Mouse (Mus musculus) hindbrain, embryonic 10.5 days (tissue): ENCODE measurements around the gene Rnf225. TPM values are rescaled to one million over a fixed set of nuclear protein-coding genes. Genes with fewer than 3 reads are reported as not detected.

Source experiments
- DNase-seq: peaks from one replicate; pipeline ENCODE4 v3.0.0-alpha.2; 2017; ENCODE audit warnings: low spot score
- H3K27ac ChIP-seq: fragments of 300-500 bp; sonication (generic); 2 replicates; pipeline ENCODE4 v1.5.1; 2016; ENCODE audit warnings: mild to moderate bottlenecking, moderate library complexity
- H3K27me3 ChIP-seq: fragments of 300-500 bp; sonication (generic); 2 replicates; pipeline ENCODE4 v1.6.1; 2016; ENCODE audit warnings: mild to moderate bottlenecking; ENCODE audit not compliant: poor library complexity, insufficient read depth, severe bottlenecking
- H3K36me3 ChIP-seq: fragments of 300-500 bp; sonication (generic); 2 replicates; pipeline ENCODE4 v1.6.1; 2016; ENCODE audit warnings: mild to moderate bottlenecking, moderate library complexity
- H3K4me1 ChIP-seq: fragments of 300-500 bp; sonication (generic); replicated peaks from 2 replicates; pipeline ENCODE4 v1.6.1; 2016; ENCODE audit warnings: mild to moderate bottlenecking
- H3K4me3 ChIP-seq: fragments of 300-500 bp; sonication (generic); 2 replicates; pipeline ENCODE4 v1.5.1; 2016; ENCODE audit warnings: mild to moderate bottlenecking, moderate library complexity
- H3K9me3 ChIP-seq: fragments of 300-500 bp; sonication (generic); 2 replicates; pipeline ENCODE4 v1.6.1; 2016; ENCODE audit warnings: mild to moderate bottlenecking, moderate library complexity
- WGBS: fragments of 180-500 bp; shearing (Covaris S2); methylation state at CpG from one replicate; pipeline ENCODE4 v1.1.7; 2016; 5-methylcytosine and 5-hydroxymethylcytosine counted together
- polyA plus RNA-seq: library from polyadenylated mRNA; unstranded; fragments of >200 nt; fragmentation: Nextera tagmentation; extraction: Ambion mirVana; gene quantifications from 2 replicates; pipeline ENCODE4 v1.2.1, GENCODE M21; 2016

Gene Rnf225
- polyA plus RNA-seq, 1 experiment from 2014 or later: 0.77 TPM

DNA sequence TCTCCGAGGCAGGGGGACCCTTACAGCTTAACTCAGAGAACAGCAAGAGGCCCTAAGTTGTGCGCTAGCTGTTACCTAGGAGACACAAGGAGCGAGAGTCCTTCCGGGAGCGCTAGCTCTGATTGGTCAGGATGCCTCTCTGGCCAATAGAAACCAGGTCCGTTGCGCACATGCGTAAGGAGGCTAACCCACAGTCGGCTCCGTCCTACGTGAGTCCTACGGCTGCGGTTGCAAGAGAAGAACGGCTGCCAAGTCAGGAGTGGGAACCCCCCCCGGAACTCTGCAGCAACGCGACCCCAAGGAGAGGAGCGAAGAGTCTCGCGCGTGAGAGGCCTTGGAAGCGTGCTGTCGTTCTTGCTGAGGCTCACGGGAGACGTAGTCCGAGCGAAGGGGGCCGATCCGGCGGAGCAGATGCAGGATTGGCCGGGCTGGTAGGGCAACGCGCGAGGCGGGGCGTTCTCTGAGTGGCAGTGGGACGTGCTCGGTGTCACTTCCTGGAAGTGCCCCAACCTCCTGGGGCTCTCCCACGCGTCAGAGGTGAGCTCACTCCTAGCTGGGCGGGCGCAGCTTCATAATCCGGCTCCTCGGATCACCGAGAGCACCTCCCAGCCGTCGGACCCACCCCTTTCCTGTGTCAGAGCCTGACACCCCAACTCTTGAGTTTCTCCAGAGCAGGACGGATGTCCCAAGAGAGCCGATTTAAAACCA is 50.6 kb downstream of the Rnf225 start, which contains the start of gene Zfp446:
Gene Zfp446, plus strand, starts transcription at position 167 of the 708 bp plus-strand sequence.
- no peaks in the 10 kb centered on the region for H3K27me3 ChIP-seq
- H3K27ac ChIP-seq: peak within 1 kb of the TSS; percentile 97
- under 1% methylated on average over 49 of the region's 49 CpGs for WGBS
- peaks cover 21% of the 10 kb centered on the region for H3K4me1 ChIP-seq
- DNase-seq: peak; percentile 98
- H3K9me3 ChIP-seq: no peaks in the 10 kb centered on the region
- peak within 1 kb of the TSS; percentile 77 for H3K4me3 ChIP-seq
- peaks cover 17% of the 10 kb centered on the region for H3K36me3 ChIP-seq

DNA sequence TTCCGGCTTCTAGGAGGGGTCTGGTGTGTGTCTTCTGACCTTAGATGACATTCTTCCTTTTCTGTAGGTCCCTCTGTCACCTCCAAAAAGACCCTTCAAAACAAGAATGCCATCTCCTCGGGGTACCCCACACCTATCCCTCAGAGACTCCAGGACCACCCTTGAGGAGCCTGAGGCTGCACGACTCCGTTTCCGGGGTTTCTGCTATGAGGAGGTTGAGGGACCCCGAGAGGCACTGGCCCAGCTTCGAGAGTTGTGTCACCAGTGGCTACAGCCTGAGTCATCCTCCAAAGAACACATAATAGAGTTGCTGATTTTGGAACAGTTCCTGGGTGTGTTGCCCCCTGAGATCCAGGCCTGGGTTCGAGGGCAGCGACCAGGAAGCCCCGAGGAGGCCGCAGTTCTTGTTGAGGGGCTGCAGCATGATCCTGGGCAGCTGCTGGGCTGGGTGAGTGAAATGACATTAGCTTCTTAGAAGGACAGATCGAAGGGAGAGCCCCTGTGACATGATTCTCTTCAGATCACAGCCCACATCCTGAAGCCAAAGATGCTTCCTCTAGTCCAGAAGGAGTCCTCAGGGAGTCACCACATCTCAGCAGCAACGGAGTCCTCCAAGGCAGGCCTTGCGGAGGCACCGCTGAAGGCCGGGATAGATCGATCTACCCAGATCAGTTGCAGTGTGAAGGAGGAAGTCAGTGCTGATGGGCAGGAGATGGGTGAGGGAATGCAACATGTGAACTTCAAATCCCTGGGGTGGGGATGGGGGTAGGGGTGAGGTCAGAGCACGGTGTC is 51.9 kb downstream of the Rnf225 start:
- DNase-seq: no peak
- H3K36me3 ChIP-seq: peaks cover 15% of the 10 kb centered on the region
- no peaks in the 10 kb centered on the region for H3K27me3 ChIP-seq
- 88% methylated on average over 18 of the region's 18 CpGs for WGBS
- H3K4me1 ChIP-seq: peaks cover 21% of the 10 kb centered on the region
- H3K9me3 ChIP-seq: no peaks in the 10 kb centered on the region
- H3K27ac ChIP-seq: peak overlapping the region; percentile 97
- peak overlapping the region; percentile 77 for H3K4me3 ChIP-seq

DNA sequence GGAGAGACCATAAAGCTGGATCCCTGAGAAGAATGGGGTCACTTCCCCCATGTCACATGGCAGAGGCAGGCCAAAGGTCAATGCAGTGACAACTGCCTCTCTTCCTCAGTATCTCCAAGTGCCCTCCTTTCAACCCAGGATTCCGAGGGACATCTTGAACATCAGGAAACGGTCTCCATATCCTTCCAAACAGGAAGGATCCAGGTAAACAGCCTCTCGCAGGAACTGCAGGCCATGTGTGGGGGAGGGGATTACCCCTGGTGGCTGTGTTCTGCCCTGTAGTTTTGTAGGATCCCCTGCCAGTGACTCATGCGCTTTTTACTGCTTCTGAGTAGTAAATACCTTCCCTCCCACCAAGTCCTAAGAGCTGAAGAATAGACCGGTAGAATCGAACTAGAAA is 52.6 kb downstream of the Rnf225 start:
- no peak for DNase-seq
- Histone ChIP-seq H3K27ac (no peak overlapping the region), H3K4me1 (peaks cover 21% of the 10 kb centered on the region), H3K27me3 (no peaks in the 10 kb centered on the region), H3K36me3 (peaks cover 15% of the 10 kb centered on the region), H3K4me3 (no peak overlapping the region), H3K9me3 (no peaks in the 10 kb centered on the region)
- 84% methylated on average over 6 of the region's 6 CpGs for WGBS

DNA sequence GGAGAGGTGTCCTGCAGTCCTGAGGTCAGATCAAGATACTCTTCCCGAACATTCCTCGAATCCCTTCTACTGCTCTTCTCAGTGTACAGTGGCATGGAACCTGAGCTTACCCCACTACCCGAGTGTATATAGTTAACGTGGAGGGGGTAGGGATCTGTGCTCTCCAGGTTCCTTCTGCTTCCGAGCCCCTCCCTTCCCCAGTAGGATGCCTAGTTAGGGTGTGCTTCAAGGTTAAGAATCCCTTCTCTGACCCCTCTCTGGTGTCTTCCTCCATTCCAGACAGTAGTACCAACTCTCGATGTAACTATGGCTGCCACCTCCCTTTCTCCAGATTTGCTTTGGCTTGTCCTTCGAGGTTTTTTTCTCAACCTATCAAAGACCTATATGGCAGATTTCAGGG is 53.1 kb downstream of the Rnf225 start:
- 88% methylated on average over 7 of the region's 7 CpGs for WGBS
- H3K27ac ChIP-seq: no peak overlapping the region
- H3K4me1 ChIP-seq: peaks cover 21% of the 10 kb centered on the region
- no peak overlapping the region for H3K4me3 ChIP-seq
- peaks cover 15% of the 10 kb centered on the region for H3K36me3 ChIP-seq
- DNase-seq: no peak
- no peaks in the 10 kb centered on the region for H3K9me3 ChIP-seq
- no peaks in the 10 kb centered on the region for H3K27me3 ChIP-seq

Other genes starting within 250 kb of the Rnf225 start
- not detected in 2 replicates for gene Vmn2r55, start 242.4 kb upstream of the Rnf225 start, polyA plus RNA-seq
- gene Vmn2r56, start 192.4 kb upstream of the Rnf225 start, polyA plus RNA-seq: not detected in 2 replicates
- gene Zscan18, start 123.8 kb upstream of the Rnf225 start, polyA plus RNA-seq: 10.8 and 12.0 TPM in 2 replicates
- gene Zfp329, start 108.6 kb upstream of the Rnf225 start, polyA plus RNA-seq: 14.1 and 15.8 TPM in 2 replicates
- 26.7 and 26.9 TPM in 2 replicates for gene Zfp110, start 92.7 kb upstream of the Rnf225 start, polyA plus RNA-seq
- gene Zfp128, start 46.2 kb upstream of the Rnf225 start, polyA plus RNA-seq: 4.7 and 4.9 TPM in 2 replicates
- 14.8 and 18.4 TPM in 2 replicates for gene Zscan22, start 29.6 kb upstream of the Rnf225 start, polyA plus RNA-seq
- gene Rps5, start 5.1 kb upstream of the Rnf225 start, polyA plus RNA-seq: 868 and 1,033 TPM in 2 replicates
- 11.8 and 12.7 TPM in 2 replicates for gene Zfp324, start 38.4 kb downstream of the Rnf225 start, polyA plus RNA-seq
- gene Zfp446, start 50.4 kb downstream of the Rnf225 start, polyA plus RNA-seq: 16.6 and 17.0 TPM in 2 replicates
- gene Slc27a5, start 70.8 kb downstream of the Rnf225 start, polyA plus RNA-seq: 0.11 and 0.26 TPM in 2 replicates
- gene Trim28, start 71.7 kb downstream of the Rnf225 start, polyA plus RNA-seq: 373 and 399 TPM in 2 replicates
- 31.3 and 34.4 TPM in 2 replicates for gene Zbtb45, start 82.6 kb downstream of the Rnf225 start, polyA plus RNA-seq
- gene Chmp2a, start 107.4 kb downstream of the Rnf225 start, polyA plus RNA-seq: 113 and 144 TPM in 2 replicates
- gene Ube2m, start 110.9 kb downstream of the Rnf225 start, polyA plus RNA-seq: 126 and 157 TPM in 2 replicates
- 2.8 and 4.4 TPM in 2 replicates for gene Mzf1, start 127.3 kb downstream of the Rnf225 start, polyA plus RNA-seq
- gene Vmn1r85, start 167.8 kb downstream of the Rnf225 start, polyA plus RNA-seq: not detected in 2 replicates
- not detected in 2 replicates for gene Vmn1r86, start 192.5 kb downstream of the Rnf225 start, polyA plus RNA-seq
- gene Vmn1r87, start 212.7 kb downstream of the Rnf225 start, polyA plus RNA-seq: not detected in 2 replicates
- not detected in 2 replicates for gene Vmn1r88, start 232.2 kb downstream of the Rnf225 start, polyA plus RNA-seq